In genomic region chr11:81370426-81370810, GRCm38 (mm10) we compare ENCODE assay signal across 30 mouse cellular contexts.
DNase-seq lines count a peak whose midpoint lies in the region; ATAC-seq and TF ChIP-seq lines count a peak whose summit lies in the region.
"Had no signal": no experiment of that assay in that cellular context is flagged by ENCODE, and none has a peak within 500 bp of the region (broad histone marks: within the 10 kb centered on the region; RNA-seq: fewer than 3 reads in every experiment).

No protein-coding gene starts in this region.

- 33% methylated on average over 8 of the region's 8 CpGs for WGBS in forebrain, embryonic 13.5 days
- 53% methylated on average over 8 of the region's 8 CpGs for WGBS in forebrain, embryonic 10.5 days
- WGBS in midbrain, postnatal 0 days: 47% methylated on average over 8 of the region's 8 CpGs
- 36% methylated on average over 8 of the region's 8 CpGs for WGBS in midbrain, embryonic 15.5 days

- H3K4me1 ChIP-seq in forebrain, embryonic 13.5 days: peaks cover 20% of the 10 kb centered on the region
- H3K4me1 ChIP-seq in forebrain, embryonic 10.5 days: peaks cover 37% of the 10 kb centered on the region
- H3K4me1 ChIP-seq in midbrain, postnatal 0 days (ENCODE audit: insufficient read depth, low read length): no peaks in the 10 kb centered on the region
- H3K4me1 ChIP-seq in midbrain, embryonic 15.5 days: peaks cover 6% of the 10 kb centered on the region; the same call in 1 of the 2 replicates
- H3K4me1 ChIP-seq: liver, embryonic 15.5 days had no signal

- H3K27ac ChIP-seq in forebrain, embryonic 13.5 days: 0 out of 2 replicates have a peak overlapping the region, but pooled peaks have one; percentile 45
- no peak overlapping the region for H3K27ac ChIP-seq in forebrain, embryonic 10.5 days
- H3K27ac ChIP-seq in midbrain, postnatal 0 days (ENCODE audit: low read depth, low read length): no peak overlapping the region
- no peak overlapping the region for H3K27ac ChIP-seq in midbrain, embryonic 15.5 days
- H3K27ac ChIP-seq: embryonic facial prominence, embryonic 13.5 days; heart, embryonic 13.5 days; limb, embryonic 12.5 days; liver, embryonic 15.5 days; midbrain, embryonic 12.5 days; stomach, postnatal 0 days had no signal

- no peak; the same call in 1 of the 2 replicates for ATAC-seq in forebrain, embryonic 13.5 days
- ATAC-seq in midbrain, postnatal 0 days (ENCODE audit: low FRiP score): no peak
- no peak for ATAC-seq in midbrain, embryonic 15.5 days (replicated peaks)
- ATAC-seq: forebrain, postnatal 0 days; intestine, postnatal 0 days; Patski had no signal

- H3K4me3 ChIP-seq in forebrain, embryonic 13.5 days: no peak overlapping the region
- H3K4me3 ChIP-seq in forebrain, embryonic 10.5 days: no peak overlapping the region
- no peak overlapping the region for H3K4me3 ChIP-seq in midbrain, postnatal 0 days (ENCODE audit: low read depth, low read length)
- H3K4me3 ChIP-seq in midbrain, embryonic 15.5 days: no peak overlapping the region
- H3K4me3 ChIP-seq: embryonic facial prominence, embryonic 13.5 days; erythroblast, embryonic 14.5 days; heart, embryonic 13.5 days; limb, embryonic 12.5 days; liver, embryonic 15.5 days; midbrain, embryonic 12.5 days had no signal

- no peaks in the 10 kb centered on the region for H3K27me3 ChIP-seq in forebrain, embryonic 13.5 days
- no peaks in the 10 kb centered on the region for H3K27me3 ChIP-seq in forebrain, embryonic 10.5 days (ENCODE audit: poor library complexity, severe bottlenecking)
- no peaks in the 10 kb centered on the region for H3K27me3 ChIP-seq in midbrain, postnatal 0 days (ENCODE audit: insufficient read depth, low read length)
- no peaks in the 10 kb centered on the region for H3K27me3 ChIP-seq in midbrain, embryonic 15.5 days (replicated peaks)
- H3K27me3 ChIP-seq: embryonic facial prominence, embryonic 13.5 days; heart, embryonic 13.5 days; limb, embryonic 12.5 days; liver, embryonic 15.5 days had no signal

- H3K9me3 ChIP-seq in forebrain, embryonic 13.5 days (replicated peaks): no peaks in the 10 kb centered on the region
- H3K9me3 ChIP-seq in forebrain, embryonic 10.5 days: no peaks in the 10 kb centered on the region
- H3K9me3 ChIP-seq in midbrain, postnatal 0 days (ENCODE audit: low read length): no peaks in the 10 kb centered on the region
- H3K9me3 ChIP-seq in midbrain, embryonic 15.5 days: no peaks in the 10 kb centered on the region
- H3K9me3 ChIP-seq: embryonic facial prominence, embryonic 13.5 days; heart, embryonic 13.5 days; limb, embryonic 12.5 days; liver, embryonic 15.5 days; midbrain, embryonic 12.5 days had no signal

- H3K9ac ChIP-seq in forebrain, embryonic 13.5 days: no peak overlapping the region
- H3K9ac ChIP-seq in midbrain, postnatal 0 days (replicated peaks; ENCODE audit: low read length, poor library complexity, severe bottlenecking): no peak overlapping the region
- no peak overlapping the region for H3K9ac ChIP-seq in midbrain, embryonic 15.5 days
- H3K9ac ChIP-seq: embryonic facial prominence, embryonic 13.5 days; forebrain, postnatal 0 days; heart, embryonic 13.5 days; limb, embryonic 12.5 days; liver, embryonic 15.5 days; lung, embryonic 14.5 days; midbrain, embryonic 12.5 days had no signal

- H3K36me3 ChIP-seq in forebrain, embryonic 13.5 days (ENCODE audit: poor library complexity, severe bottlenecking): no peaks in the 10 kb centered on the region
- H3K36me3 ChIP-seq in forebrain, embryonic 10.5 days (replicated peaks): no peaks in the 10 kb centered on the region
- no peaks in the 10 kb centered on the region for H3K36me3 ChIP-seq in midbrain, postnatal 0 days (ENCODE audit: insufficient read depth, low read length)
- no peaks in the 10 kb centered on the region for H3K36me3 ChIP-seq in midbrain, embryonic 15.5 days (replicated peaks)
- H3K36me3 ChIP-seq: embryonic facial prominence, embryonic 13.5 days; G1E; heart, embryonic 13.5 days; limb, embryonic 12.5 days; liver, embryonic 15.5 days; midbrain, embryonic 12.5 days had no signal

- TF ChIP-seq CTCF in midbrain, postnatal 0 days (IDR thresholded peaks at IDR 0.05): no peak

- DNase-seq in forebrain, embryonic 10.5 days (ENCODE audit: extremely low spot score, low spot score): no peak
- DNase-seq in kidney, adult 9 months: peak; percentile 8
- no peak for DNase-seq in kidney, postnatal 25 days
- DNase-seq in midbrain, postnatal 0 days (ENCODE audit: low spot score): peak; percentile 27
- DNase-seq in spleen, postnatal 14 days (ENCODE audit: low spot score in 2 of 2): no peak
- DNase-seq in gastrocnemius, postnatal 10 days: no peak
- DNase-seq: adrenal gland, postnatal 10 days; cerebellum, adult 11 months; cerebellum, adult 9-10 months; cerebellum, postnatal 36 days; forebrain, postnatal 0 days; layer of hippocampus, adult 9-11 months; lung, embryonic 14.5 days; lung, postnatal 14 days; right cerebral cortex, postnatal 25 days; spleen, adult 18-20 months; thymus, adult 2 months; thymus, postnatal 36 days had no signal

- no peak overlapping the region for H3K4me2 ChIP-seq in forebrain, embryonic 13.5 days
- no peak overlapping the region for H3K4me2 ChIP-seq in midbrain, postnatal 0 days (ENCODE audit: low read depth, low read length, poor library complexity, severe bottlenecking)
- no peak overlapping the region for H3K4me2 ChIP-seq in midbrain, embryonic 15.5 days
- H3K4me2 ChIP-seq: embryonic facial prominence, embryonic 13.5 days; heart, embryonic 13.5 days; limb, embryonic 12.5 days; liver, embryonic 15.5 days; lung, embryonic 14.5 days; midbrain, embryonic 12.5 days had no signal

Comparison
In these comparisons a context has a peak if more than half of its experiments do, and no peak if none do; other contexts are left out.
1. DNase-seq: peak in kidney, adult 9 months (single experiment) and midbrain, postnatal 0 days (single experiment); none in forebrain, embryonic 10.5 days (single experiment), kidney, postnatal 25 days (0 of 2), spleen, postnatal 14 days (0 of 2) and gastrocnemius, postnatal 10 days (single experiment).